Mouse (Mus musculus) hindlimb bud, embryonic 11.5 days (tissue): ENCODE measurements at regions not wholly inside any gene's neighbourhood (a gene's known extent, or its start where the extent isn't known, plus 50 kb on each side); places are given as distances from the start of the nearest gene placed in this dataset.

Experiments used
- DNase-seq: peaks from one replicate; pipeline ENCODE4 v3.0.0-alpha.2; 2012; ENCODE audit warnings: low read depth, low spot score; ENCODE audit errors: extremely low spot score

DNA sequence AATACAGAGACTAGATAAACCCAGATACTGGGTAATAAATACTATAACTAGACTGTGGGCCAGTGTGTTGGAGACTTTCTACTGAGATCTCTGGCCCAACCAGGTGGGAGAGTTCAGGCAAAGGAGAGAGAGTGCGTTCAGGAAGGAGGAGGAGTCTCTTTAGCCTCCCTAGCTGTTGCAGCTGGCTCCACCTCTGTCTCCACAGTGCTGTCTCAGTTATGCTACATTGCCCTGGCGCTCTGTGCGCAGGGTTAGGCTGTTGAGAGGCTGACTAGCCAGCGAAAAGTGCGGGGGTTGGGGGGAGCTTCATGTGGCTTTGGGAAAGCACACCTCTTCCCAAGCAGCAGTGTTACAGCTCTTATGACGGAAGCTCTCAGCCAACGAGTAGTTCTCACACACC lies 104.7 kb upstream of the Syndig1 start:
- DNase-seq: no peak

DNA sequence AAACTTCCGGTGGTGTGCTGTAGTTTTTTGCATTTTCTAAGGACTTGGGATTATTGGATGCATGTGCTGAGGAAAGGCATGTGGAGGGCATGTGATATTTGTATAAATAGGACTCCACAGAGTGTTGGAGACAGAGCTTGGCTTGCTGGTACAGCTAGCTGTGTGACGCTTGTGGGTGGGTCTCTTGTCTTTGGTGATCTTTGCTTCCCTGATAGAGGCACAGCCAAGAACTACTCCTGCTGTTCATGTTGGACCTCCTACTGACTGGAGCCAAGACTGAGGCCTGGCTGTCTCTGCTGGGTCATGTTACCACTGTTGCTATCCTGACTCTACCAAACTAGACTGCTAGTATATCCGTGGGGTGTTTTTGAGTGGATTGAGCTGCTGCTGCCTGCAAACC lies 103.1 kb upstream of the Syndig1 start:
- no peak for DNase-seq

DNA sequence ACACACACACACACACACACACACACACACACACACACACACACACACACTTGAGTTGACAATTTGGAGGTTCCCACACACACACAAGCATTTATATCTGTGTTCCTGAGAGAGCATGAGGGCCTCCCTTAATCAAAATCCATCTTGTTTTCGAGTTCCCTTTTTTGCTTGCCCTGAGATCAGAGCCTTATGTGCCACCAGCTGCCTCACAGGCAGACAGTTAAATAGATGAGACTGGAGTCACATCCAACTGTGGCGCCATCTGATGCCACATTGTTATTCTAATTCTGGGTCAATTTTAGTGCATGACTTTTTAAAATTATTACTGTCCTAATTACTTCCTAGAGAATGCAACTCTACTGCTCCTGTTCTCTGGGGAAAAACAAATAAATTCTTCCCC lies 91.2 kb upstream of the Syndig1 start:
- no peak for DNase-seq

- DNase-seq: no peak
Measured at GRCm38 (mm10) chr2:149739886-149740285, 89.1 kb upstream of the Syndig1 start.

DNA sequence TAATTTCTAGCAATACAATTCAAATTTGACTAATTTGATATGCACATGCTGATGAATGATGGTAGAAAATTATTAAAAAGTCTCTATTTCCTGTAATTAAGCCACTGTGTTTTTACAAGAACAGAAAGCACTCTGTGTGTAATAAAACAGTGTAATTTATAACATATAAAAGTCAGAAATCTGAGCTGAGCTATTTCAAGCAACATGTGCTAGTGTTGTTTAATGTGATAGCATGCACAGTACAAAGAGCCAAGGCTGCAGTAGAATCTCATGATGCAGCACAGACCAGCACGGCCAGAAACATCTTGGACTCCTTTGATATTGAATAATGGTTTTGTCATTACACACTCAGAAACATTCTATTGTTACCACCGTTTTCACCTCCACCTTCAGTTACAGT lies 86.3 kb upstream of the Syndig1 start:
- no peak for DNase-seq

DNA sequence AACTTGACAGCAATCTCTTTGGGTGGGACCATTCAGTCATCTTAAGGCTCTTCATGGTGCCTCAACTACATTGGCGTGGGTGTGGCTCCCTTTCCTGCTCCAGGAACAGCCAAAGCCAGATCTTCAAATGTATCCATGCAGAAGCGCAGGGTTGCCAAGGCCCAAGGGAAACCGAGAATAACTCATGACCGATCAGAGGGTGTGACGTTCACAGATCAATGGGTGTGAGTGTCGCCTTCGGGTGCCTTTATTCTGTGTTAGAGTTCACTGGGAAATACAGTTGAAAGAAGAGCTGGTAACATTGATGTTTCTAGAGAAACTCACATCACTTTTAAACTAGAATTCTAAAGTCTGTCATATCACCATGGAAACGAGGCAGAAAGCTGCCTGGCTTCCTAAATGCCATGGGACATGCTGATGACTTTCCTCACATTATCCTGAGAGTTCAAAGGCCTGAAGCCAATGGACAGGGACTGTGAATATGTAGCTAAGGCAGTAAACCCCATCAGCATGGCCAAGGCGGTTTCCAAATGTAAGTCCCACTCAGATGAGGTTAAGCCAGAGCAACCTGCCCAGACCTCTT lies 80.7 kb upstream of the Syndig1 start:
- DNase-seq: no peak

DNA sequence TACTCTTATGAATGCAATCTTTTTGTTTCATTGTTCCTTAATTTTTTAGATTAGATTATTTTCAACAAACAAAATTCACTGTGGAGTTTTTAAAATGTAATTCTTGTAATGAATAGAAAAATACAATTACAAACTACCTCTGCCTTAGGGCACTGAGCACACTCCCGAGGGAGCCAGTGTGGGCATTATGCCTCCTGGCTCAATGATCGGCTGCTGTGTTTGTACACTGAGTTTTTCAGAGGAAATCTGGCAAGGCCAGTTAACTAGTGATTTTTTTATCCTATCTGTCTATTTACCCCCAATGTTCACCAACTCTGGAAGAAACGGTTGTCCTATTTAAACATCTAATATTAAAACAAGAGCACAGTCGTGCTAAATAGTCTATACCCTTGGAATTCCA lies 69.9 kb upstream of the Syndig1 start:
- no peak for DNase-seq

GRCm38 (mm10) chr2:149763864-149764263 lies 65.1 kb upstream of the Syndig1 start:
- DNase-seq: no peak

GRCm38 (mm10) chr2:149768027-149768426 lies 61.0 kb upstream of the Syndig1 start:
- no peak for DNase-seq

DNA sequence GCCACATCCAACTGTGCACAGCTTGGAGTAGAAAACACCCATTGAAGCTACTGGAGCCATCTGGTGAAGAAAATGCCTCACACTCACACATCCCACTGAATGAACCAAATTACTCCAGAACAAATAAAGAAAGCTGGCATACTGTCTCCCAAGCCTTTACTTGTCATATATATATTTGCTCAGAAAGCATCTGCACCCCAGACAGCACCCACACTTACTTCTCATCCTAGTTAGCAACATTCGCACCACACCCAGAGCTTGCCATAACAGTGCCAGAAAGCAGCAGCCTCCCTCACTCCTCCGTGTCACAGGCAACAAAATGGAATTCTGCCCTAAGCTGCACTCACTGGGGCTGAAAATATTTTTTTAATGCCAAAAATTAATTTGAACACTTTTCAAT lies 60.5 kb upstream of the Syndig1 start:
- DNase-seq: no peak

DNA sequence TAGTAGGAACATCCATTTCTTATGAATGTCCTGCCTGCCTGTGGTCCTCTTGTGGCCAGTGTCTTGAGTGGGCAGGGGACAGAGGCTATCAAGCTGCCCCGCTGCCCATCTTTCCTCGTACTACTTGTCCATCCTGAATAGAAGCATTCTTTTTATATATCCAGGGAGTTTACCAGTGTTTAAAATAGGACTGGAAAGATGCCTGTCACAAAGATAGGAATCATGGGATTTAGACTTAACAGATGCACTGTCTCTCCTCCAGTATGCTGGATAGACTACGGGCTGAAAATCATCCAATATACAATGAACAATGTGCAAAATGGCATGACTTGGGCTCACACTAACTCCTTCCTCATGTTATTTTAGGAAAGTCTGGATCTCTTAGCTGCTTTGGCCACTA lies 51.7 kb upstream of the Syndig1 start:
- DNase-seq: no peak
